Mouse (Mus musculus): Measurements from ENCODE around the gene Ap1g2. TPM values are rescaled to one million over a fixed set of nuclear protein-coding genes. Genes with fewer than 3 reads are reported as not detected.

Ap1g2 gene
- total and polyA plus RNA-seq, 3 experiments = 12.6 to 47.9 TPM; not detected in 1

DNA sequence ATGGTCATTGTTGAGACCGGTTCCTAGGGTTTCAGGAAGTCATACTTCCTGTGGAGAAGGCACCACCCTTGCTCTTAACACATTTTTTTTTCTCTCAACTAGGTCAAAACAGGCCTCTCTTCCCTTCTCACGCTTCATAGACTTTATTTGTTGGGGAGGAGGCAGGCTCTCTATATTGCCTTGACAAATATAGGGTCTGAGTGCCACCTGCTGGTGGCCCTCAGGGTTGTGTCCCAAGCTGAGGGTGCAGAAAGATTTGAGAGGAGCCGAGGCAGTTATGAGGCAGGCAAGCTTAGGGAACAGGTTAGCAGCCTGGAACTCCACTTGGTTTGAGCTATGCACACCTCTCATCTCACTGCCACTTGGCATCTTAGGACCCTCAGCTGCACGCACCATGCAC, 8.3 kb downstream of the Ap1g2 start (continued):
- no peak for TF ChIP-seq CHD2 (IDR thresholded peaks at IDR 0.05; ENCODE audit: low read length)

- Histone ChIP-seq H3K79me2 (ENCODE audit: control insufficient read depth, insufficient read depth, low read length, poor library complexity) (peaks cover 7% of the 10 kb centered on the region), H3K27me3 (ENCODE audit: control insufficient read depth in 1 of 2, insufficient read depth in 2 of 2, low read length in 2 of 2) (no peaks in the 10 kb centered on the region), H3K27ac (ENCODE audit: control insufficient read depth, low read depth, low read length) (no peak overlapping the region), H3K4me3 (ENCODE audit: control insufficient read depth in 1 of 2, insufficient read depth in 1 of 2, low read depth in 2 of 2, low read length in 2 of 2) (no peak overlapping the region), H3K9ac (ENCODE audit: control insufficient read depth, low read depth, low read length, poor library complexity, severe bottlenecking) (no peak overlapping the region), H3K4me1 (ENCODE audit: control insufficient read depth in 1 of 2, insufficient read depth in 2 of 2, low read length in 2 of 2) (peaks cover 0 to 7% of the 10 kb centered on the region in 2 experiments; a peak in 3 of 4 replicates), H3K9me3 (replicated peaks; ENCODE audit: insufficient read depth, low read length) (no peaks in the 10 kb centered on the region), H3K36me3 (ENCODE audit: control insufficient read depth in 1 of 2, insufficient read depth in 2 of 2, low read length in 2 of 2) (no peaks in the 10 kb centered on the region; a peak in 1 of 4 replicates)
- TF ChIP-seq RCOR1 (IDR thresholded peaks at IDR 0.05; ENCODE audit: low read depth, low read length) = no peak
- TF ChIP-seq MAX (IDR thresholded peaks at IDR 0.05; ENCODE audit: low read length) = no peak
- no peak for TF ChIP-seq MXI1 (IDR thresholded peaks at IDR 0.05; ENCODE audit: low read depth, low read length)
- TF ChIP-seq TAL1 (IDR thresholded peaks at IDR 0.05; ENCODE audit: low read length) = no peak
- no peak for TF ChIP-seq SMC3 (IDR thresholded peaks at IDR 0.05; ENCODE audit: low read depth, low read length)
- TF ChIP-seq ZMIZ1 (IDR thresholded peaks at IDR 0.05; ENCODE audit: low read depth, low read length) = no peak
- no peak for TF ChIP-seq ZNF384 (IDR thresholded peaks at IDR 0.05; ENCODE audit: low read depth, low read length)
- no peak for TF ChIP-seq BHLHE40 (IDR thresholded peaks at IDR 0.05; ENCODE audit: borderline replicate concordance, low read depth, low read length)
- no peak for TF ChIP-seq NRF1 (IDR thresholded peaks at IDR 0.05; ENCODE audit: insufficient read depth, low read depth, low read length, poor library complexity, severe bottlenecking)
- TF ChIP-seq GATA1 (IDR thresholded peaks at IDR 0.05; ENCODE audit: low read depth, low read length) = no peak
- no peak for TF ChIP-seq GABPA (IDR thresholded peaks at IDR 0.05; ENCODE audit: low read depth, low read length)
- TF ChIP-seq MYB (IDR thresholded peaks at IDR 0.05; ENCODE audit: low read depth, low read length) = no peak
- TF ChIP-seq RAD21 (IDR thresholded peaks at IDR 0.05; ENCODE audit: low read depth, low read length) = no peak
- TF ChIP-seq USF2 (IDR thresholded peaks at IDR 0.05; ENCODE audit: borderline replicate concordance in 1 of 2, insufficient read depth in 1 of 2, low read depth in 1 of 2, low read length in 2 of 2) = no peak
- no peak for TF ChIP-seq MAFK (IDR thresholded peaks at IDR 0.05; ENCODE audit: borderline replicate concordance, low read depth, low read length)
- TF ChIP-seq POLR2A (IDR thresholded peaks at IDR 0.05; ENCODE audit: control insufficient read depth in 1 of 2, insufficient read depth in 1 of 2, low read depth in 1 of 2, low read length in 2 of 2, poor library complexity in 1 of 2) = no peak
- no peak for TF ChIP-seq MAZ (IDR thresholded peaks at IDR 0.05; ENCODE audit: low read depth, low read length)
- TF ChIP-seq ETS1 (IDR thresholded peaks at IDR 0.05; ENCODE audit: low read depth, low read length) = no peak
- no peak for TF ChIP-seq HCFC1 (IDR thresholded peaks at IDR 0.05; ENCODE audit: low read depth, low read length)
- DNase-seq (ENCODE audit: low read depth, low spot score) = no peak
These were observed 8.7 kb downstream of the Ap1g2 start for GRCm38 (mm10) chr14:55097646-55098045.
